Mouse (Mus musculus) embryonic fibroblast, embryonic 13.5 days (primary cell): ENCODE measurements at regions not wholly inside any gene's neighbourhood (a gene's known extent, or its start where the extent isn't known, plus 50 kb on each side); places are given as distances from the start of the nearest gene placed in this dataset.

Source experiments
- CTCF ChIP-seq: IDR thresholded peaks from 2 replicates; pipeline ENCODE4 v1.5.1; 2011; ENCODE audit warnings: mild to moderate bottlenecking, control low read depth, low read length, moderate library complexity, borderline replicate concordance; ENCODE audit not compliant: insufficient read depth
- POLR2A ChIP-seq: IDR thresholded peaks from 2 replicates; pipeline ENCODE4 v1.6.1; 2011; ENCODE audit warnings: low read depth, mild to moderate bottlenecking, control low read depth, low read length, moderate library complexity

GRCm38 (mm10) chr8:116173961-116174360 is 330.8 kb upstream of the Dynlrb2 start:
- TF ChIP-seq CTCF (no peak), POLR2A (no peak)
